Mouse (Mus musculus): ENCODE measurements at regions not wholly inside any gene's neighbourhood (a gene's known extent, or its start where the extent isn't known, plus 50 kb on each side); places are given as distances from the start of the nearest gene placed in this dataset.

DNA sequence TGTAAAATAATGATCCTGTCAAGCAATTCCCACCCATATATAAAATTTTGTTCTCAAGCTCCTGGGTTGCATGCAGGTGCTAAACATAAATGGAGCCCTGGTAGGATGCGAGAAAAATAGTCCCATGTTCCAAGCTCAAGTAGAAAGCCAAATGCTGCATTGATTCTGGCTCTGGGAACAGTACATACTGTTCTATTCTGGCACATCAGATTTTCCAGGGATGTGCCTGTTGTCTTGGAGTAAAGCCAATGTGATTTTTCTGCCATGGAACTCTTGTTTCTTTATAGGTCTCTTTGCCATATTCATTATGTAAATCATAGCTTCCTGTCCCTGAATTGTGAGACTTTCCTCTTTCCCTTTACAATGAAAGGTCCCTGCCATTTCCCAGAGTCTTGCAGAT, 417.9 kb downstream of the Cetn3 start:
- TF ChIP-seq POLR2A (IDR thresholded peaks at IDR 0.05; ENCODE audit: low read depth, low read length), result no peak
- no peak for TF ChIP-seq CTCF (conservative IDR thresholded peaks at IDR 0.05; ENCODE audit: insufficient read depth, insufficient read length, low read depth, low read length)
